Mouse (Mus musculus): ENCODE data around the gene Ttc30a1. TPM values are rescaled to one million over a fixed set of nuclear protein-coding genes. Genes with fewer than 3 reads are reported as not detected.
"Not testable (repeated sequence)": the region's sequence is repeated elsewhere in the genome, so short reads cannot be mapped to it uniquely, and the experiment has no call there.

The Ttc30a1 gene
- total RNA-seq, 2 experiments from 2014 or later, result 2.0 to 2.1 TPM

- DNase-seq (ENCODE audit: low spot score in 2 of 2), result not testable (repeated sequence)
Measured at GRCm38 (mm10) chr2:75936685-75937084, 45.1 kb downstream of the Ttc30a1 start.

GRCm38 (mm10) chr2:75933541-75933940 lies 48.2 kb downstream of the Ttc30a1 start:
- no peak for DNase-seq (ENCODE audit: low spot score in 2 of 2)

DNA sequence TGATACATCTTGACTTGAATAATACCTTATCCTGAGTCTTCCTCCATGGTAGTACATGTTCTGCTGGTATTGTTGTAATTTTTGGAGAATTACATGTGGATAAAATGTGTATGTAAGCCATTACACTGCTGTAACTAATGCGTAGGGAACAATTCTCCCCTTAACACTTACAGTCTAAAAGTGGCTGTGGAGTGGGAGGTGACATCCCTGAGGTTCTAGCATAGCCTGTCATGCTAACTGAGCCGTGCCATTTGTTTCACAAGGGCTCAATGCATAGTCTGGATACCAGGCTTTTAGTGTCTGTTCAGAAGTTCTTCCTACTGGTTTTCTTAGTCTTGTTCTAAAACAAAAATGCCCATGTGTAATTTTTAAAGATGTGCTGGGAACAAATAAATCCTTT lies 50.8 kb downstream of the Ttc30a1 start:
- no peak for DNase-seq (ENCODE audit: low spot score in 2 of 2)

- DNase-seq (ENCODE audit: low spot score in 2 of 2), result no peak
Measured at GRCm38 (mm10) chr2:75929786-75930444, 51.9 kb downstream of the Ttc30a1 start.

GRCm38 (mm10) chr2:75929141-75929540 lies 52.6 kb downstream of the Ttc30a1 start:
- DNase-seq (ENCODE audit: low spot score in 2 of 2), result no peak

Other genes starting within 250 kb of the Ttc30a1 start
- 10 to 100 TPM; 28.4 to 34.1 TPM for gene Agps, start 149.8 kb downstream of the Ttc30a1 start, total RNA-seq (2021)
- gene Ttc30b, start 43.4 kb downstream of the Ttc30a1 start, total RNA-seq (2021), result 10 to 100 TPM; 12.3 to 12.6 TPM
- under 1 TPM in 1 of 2 experiments, not detected in 1; 0.45 TPM for gene Ttc30a2, start 3.8 kb downstream of the Ttc30a1 start, total RNA-seq (2021)